Mouse (Mus musculus): ENCODE measurements around the gene Olfr569. TPM values are rescaled to one million over a fixed set of nuclear protein-coding genes. Genes with fewer than 3 reads are reported as not detected.

Olfr569 gene
- not detected in 2 replicates for polyA plus RNA-seq (2021; fragmentation: Nextera tagmentation)
- long read RNA-seq, experiment 1 = 0 reads
- long read RNA-seq, experiment 2 = 0 reads

DNA sequence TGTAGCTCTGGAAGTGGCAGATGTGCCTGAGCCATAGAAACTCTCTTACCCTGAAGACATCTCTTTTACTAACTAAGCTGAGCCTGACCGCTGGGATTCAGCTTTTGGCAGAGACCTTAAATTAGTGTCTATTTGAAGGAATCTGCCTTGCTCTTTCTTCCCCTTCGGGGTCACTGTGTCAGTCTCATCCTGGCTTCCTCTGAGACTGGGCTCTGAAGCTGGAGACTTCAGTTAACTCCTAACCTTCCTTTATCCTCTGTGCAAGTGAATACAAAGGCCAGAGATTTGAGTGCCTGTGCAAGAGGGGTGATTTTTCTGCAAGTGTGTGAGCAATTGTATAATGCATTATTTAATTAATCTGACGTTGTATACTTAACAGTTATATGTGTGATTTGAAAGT lies at the start of gene Olfr569:
Gene Olfr569 (minus strand): TSS at position 101 of the 400 bp plus-strand sequence.

DNA sequence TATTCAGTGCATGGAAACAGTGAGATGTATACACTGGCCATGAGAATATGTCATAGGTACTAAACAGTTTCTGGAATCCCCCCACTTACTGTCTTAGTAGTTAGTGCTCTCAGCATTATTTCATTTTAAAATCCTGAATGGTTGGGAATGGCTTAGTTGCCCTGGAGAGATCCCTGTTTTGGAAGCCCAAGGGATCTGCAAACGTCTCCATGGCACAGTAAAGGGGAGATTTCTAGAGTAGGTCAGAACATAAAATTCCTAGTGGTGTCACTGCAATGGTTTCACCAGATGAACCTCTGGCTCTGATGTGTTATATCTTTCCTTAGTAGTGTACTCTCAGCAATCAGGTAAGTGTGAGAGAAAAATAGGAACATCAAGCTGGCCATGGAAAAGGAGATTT lies 33.4 kb upstream of the Olfr569 start, which contains the start of gene Olfr572:
Gene Olfr572 (plus strand): TSS at position 301 of the 400 bp plus-strand sequence.

DNA sequence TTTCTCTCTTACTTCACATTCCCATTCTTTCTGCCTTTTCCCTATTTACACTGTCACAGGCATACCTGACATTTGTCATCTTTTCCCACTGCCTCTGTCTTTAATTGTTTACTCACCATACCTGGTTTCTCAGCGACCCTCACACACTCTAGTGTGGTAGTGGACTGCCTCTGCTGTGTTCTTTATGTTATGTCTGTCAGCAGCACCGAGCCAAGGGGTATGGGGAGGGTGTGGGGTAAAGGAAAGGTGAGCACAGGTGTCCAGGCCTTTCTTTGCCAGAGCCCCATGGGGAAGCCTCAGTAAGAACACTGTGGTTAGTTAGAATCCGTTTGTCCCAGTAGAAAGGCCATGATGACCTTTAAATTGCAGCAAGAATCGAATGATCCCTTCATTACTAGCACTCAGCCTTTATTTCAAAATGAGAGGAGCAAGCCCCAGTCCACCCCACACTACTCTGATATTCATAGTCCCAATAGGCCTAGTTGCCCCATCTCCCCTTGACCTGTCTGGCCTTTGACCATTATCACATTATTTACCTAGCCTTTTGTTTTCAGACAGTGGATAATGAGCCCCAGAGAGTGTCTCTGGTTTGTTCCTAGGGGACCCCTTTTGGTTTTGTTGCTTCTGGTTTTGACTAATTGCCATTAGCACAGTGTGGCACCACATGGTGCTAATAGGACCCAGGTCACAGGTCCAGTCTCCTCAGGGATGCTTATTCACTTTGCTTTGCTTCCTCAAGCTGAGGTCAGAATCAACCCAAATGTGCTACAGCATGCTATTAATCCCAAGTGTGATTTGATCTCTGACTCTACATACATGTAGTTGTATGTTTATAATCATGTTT lies 26.6 kb upstream of the Olfr569 start, which contains the start of gene Olfr571:
Gene Olfr571 (minus strand): TSS at position 505 of the 844 bp plus-strand sequence.

GRCm38 (mm10) chr7:102876822-102877221 lies 13.9 kb downstream of the Olfr569 start, which contains the start of gene Olfr568:
Gene Olfr568, plus strand, starts transcription at chr7:102877122.

GRCm38 (mm10) chr7:102858665-102859064 lies 32.0 kb downstream of the Olfr569 start, which contains the start of gene Olfr566:
Gene Olfr566, minus strand, starts transcription at chr7:102858765.

Other genes with a start within 250 kb of the Olfr569 start
- gene Olfr555, start 232.1 kb downstream of the Olfr569 start, polyA plus RNA-seq (2021; fragmentation: Nextera tagmentation) = not detected in 2 replicates
- gene Olfr556, start 226.0 kb downstream of the Olfr569 start, polyA plus RNA-seq (2021; fragmentation: Nextera tagmentation) = not detected in 2 replicates
- 2.1 and 2.6 TPM in 2 replicates for gene Trim68, start 203.6 kb downstream of the Olfr569 start, polyA plus RNA-seq (2021; fragmentation: Nextera tagmentation)
- gene Olfr557, start 195.0 kb downstream of the Olfr569 start, polyA plus RNA-seq (2021; fragmentation: Nextera tagmentation) = not detected in 2 replicates
- gene Olfr558, start 188.7 kb downstream of the Olfr569 start, polyA plus RNA-seq (2021; fragmentation: Nextera tagmentation) = 0.10 and 0.13 TPM in 2 replicates
- not detected in 2 replicates for gene Olfr33, start 171.8 kb downstream of the Olfr569 start, polyA plus RNA-seq (2021; fragmentation: Nextera tagmentation)
- gene Olfr559, start 163.4 kb downstream of the Olfr569 start, polyA plus RNA-seq (2021; fragmentation: Nextera tagmentation) = not detected in 2 replicates
- not detected in 2 replicates for gene Olfr560, start 131.5 kb downstream of the Olfr569 start, polyA plus RNA-seq (2021; fragmentation: Nextera tagmentation)
- not detected in 2 replicates for gene Olfr78, start 131.4 kb downstream of the Olfr569 start, polyA plus RNA-seq (2021; fragmentation: Nextera tagmentation)
- gene Olfr561, start 119.7 kb downstream of the Olfr569 start, polyA plus RNA-seq (2021; fragmentation: Nextera tagmentation) = not detected in 2 replicates
- not detected in 2 replicates for gene Olfr564, start 87.4 kb downstream of the Olfr569 start, polyA plus RNA-seq (2021; fragmentation: Nextera tagmentation)
- gene Olfr566, start 32.1 kb downstream of the Olfr569 start, polyA plus RNA-seq (2021; fragmentation: Nextera tagmentation) = not detected in 2 replicates
- gene Olfr568, start 13.8 kb downstream of the Olfr569 start, polyA plus RNA-seq (2021; fragmentation: Nextera tagmentation) = not detected in 2 replicates
- gene Olfr570, start 3.7 kb upstream of the Olfr569 start, polyA plus RNA-seq (2021; fragmentation: Nextera tagmentation) = 0.23 TPM in 1 of 2 replicates, not detected in the other
- gene Olfr571, start 26.7 kb upstream of the Olfr569 start, polyA plus RNA-seq (2021; fragmentation: Nextera tagmentation) = not detected in 2 replicates
- gene Olfr572, start 33.5 kb upstream of the Olfr569 start, polyA plus RNA-seq (2021; fragmentation: Nextera tagmentation) = not detected in 2 replicates
- gene Olfr573-ps1, start 51.7 kb upstream of the Olfr569 start, polyA plus RNA-seq (2021; fragmentation: Nextera tagmentation) = not detected in 2 replicates
- gene Olfr574, start 57.6 kb upstream of the Olfr569 start, polyA plus RNA-seq (2021; fragmentation: Nextera tagmentation) = not detected in 2 replicates
- gene Olfr575, start 67.9 kb upstream of the Olfr569 start, polyA plus RNA-seq (2021; fragmentation: Nextera tagmentation) = not detected in 2 replicates
- not detected in 2 replicates for gene Olfr576, start 71.8 kb upstream of the Olfr569 start, polyA plus RNA-seq (2021; fragmentation: Nextera tagmentation)
- not detected in 2 replicates for gene Olfr577, start 85.1 kb upstream of the Olfr569 start, polyA plus RNA-seq (2021; fragmentation: Nextera tagmentation)
- not detected in 2 replicates for gene Olfr578, start 98.4 kb upstream of the Olfr569 start, polyA plus RNA-seq (2021; fragmentation: Nextera tagmentation)
- not detected in 2 replicates for gene Olfr582, start 147.1 kb upstream of the Olfr569 start, polyA plus RNA-seq (2021; fragmentation: Nextera tagmentation)
- not detected in 2 replicates for gene Olfr583, start 160.4 kb upstream of the Olfr569 start, polyA plus RNA-seq (2021; fragmentation: Nextera tagmentation)
- gene Olfr584, start 191.0 kb upstream of the Olfr569 start, polyA plus RNA-seq (2021; fragmentation: Nextera tagmentation) = not detected in 2 replicates
- gene Olfr585, start 206.8 kb upstream of the Olfr569 start, polyA plus RNA-seq (2021; fragmentation: Nextera tagmentation) = not detected in 2 replicates
- gene Olfr586, start 234.8 kb upstream of the Olfr569 start, polyA plus RNA-seq (2021; fragmentation: Nextera tagmentation) = not detected in 2 replicates
- gene Olfr588-ps1, start 250.0 kb upstream of the Olfr569 start, polyA plus RNA-seq (2021; fragmentation: Nextera tagmentation) = not detected in 2 replicates